Mouse (Mus musculus): ENCODE data around the gene Il11ra2. TPM values are rescaled to one million over a fixed set of nuclear protein-coding genes. Genes with fewer than 3 reads are reported as not detected.
"Not testable (repeated sequence)": the region's sequence is repeated elsewhere in the genome, so short reads cannot be mapped to it uniquely, and the experiment has no call there.

Il11ra2 gene
- total RNA-seq, 1 experiment = not detected

DNA sequence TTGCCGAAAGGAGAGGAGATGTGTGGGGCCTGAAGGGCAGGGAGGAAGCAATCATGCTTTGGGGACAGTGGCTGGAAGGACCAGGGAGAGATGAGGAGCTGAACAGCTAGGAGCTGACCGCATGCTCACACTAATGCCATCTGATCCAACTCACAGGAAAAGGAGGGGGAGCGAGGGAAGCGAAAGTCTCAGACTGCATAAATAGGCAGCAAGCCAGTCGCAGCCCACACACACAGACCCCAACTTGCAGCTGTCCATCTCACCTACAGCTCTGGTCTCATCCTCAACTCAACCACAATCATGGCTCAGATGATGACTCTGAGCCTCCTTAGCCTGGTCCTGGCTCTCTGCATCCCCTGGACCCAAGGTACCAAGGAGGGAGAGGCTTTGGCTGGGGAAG lies 49.8 kb downstream of the Il11ra2 start, which contains the start of gene Gm10591:
Gene Gm10591 (plus strand): TSS at position 301 of the 400 bp plus-strand sequence.
- H3K9me3 ChIP-seq (ENCODE audit: control insufficient read depth, insufficient read depth, low read depth, low read length); H3K27ac ChIP-seq (ENCODE audit: insufficient read depth, low read depth, low read length, poor library complexity, severe bottlenecking): not testable (repeated sequence)

More for the DNA sequence above, 49.8 kb downstream of the Il11ra2 start, which contains the start of gene Gm10591:
- in situ Hi-C loops (cut with MboI; ENCODE audit: low sequenced_read_pairs in 2 of 2, unreplicated experiment in 2 of 2); H3K9ac ChIP-seq (ENCODE audit: insufficient read depth, low read depth, low read length, poor library complexity, severe bottlenecking); H3K4me1 ChIP-seq (ENCODE audit: control insufficient read depth in 2 of 2, insufficient read depth in 2 of 2, low read length in 2 of 2, poor library complexity in 1 of 2); H3K4me3 ChIP-seq (ENCODE audit: insufficient read depth in 1 of 2, low read depth in 1 of 2, low read length in 2 of 2, poor library complexity in 1 of 2, severe bottlenecking in 1 of 2); H3K36me3 ChIP-seq (ENCODE audit: control insufficient read depth, insufficient read depth, low read length, poor library complexity, severe bottlenecking); DNase-seq (ENCODE audit: low read depth, low spot score): not testable (repeated sequence)

Other genes starting within 250 kb of the Il11ra2 start
- not detected in 2 replicates for gene Gm21586, start 222.5 kb downstream of the Il11ra2 start, total RNA-seq (2012; rRNA removed)
- gene Gm2163, start 195.1 kb downstream of the Il11ra2 start, total RNA-seq (2012; rRNA removed) = not detected in 2 replicates
- not detected in 2 replicates for gene Fam205a2, start 133.7 kb downstream of the Il11ra2 start, total RNA-seq (2012; rRNA removed)
- not detected in 2 replicates for gene Gm10591, start 49.7 kb downstream of the Il11ra2 start, total RNA-seq (2012; rRNA removed)
- gene Gm2564, start 32.2 kb downstream of the Il11ra2 start, total RNA-seq (2012; rRNA removed) = not detected in 2 replicates
- gene Ccl27b, start 6.6 kb downstream of the Il11ra2 start, total RNA-seq (2012; rRNA removed) = not detected in 2 replicates
- not detected in 2 replicates for gene 4930578G10Rik, start 73.7 kb upstream of the Il11ra2 start, total RNA-seq (2012; rRNA removed)
- not detected in 2 replicates for gene Ccl19, start 94.7 kb upstream of the Il11ra2 start, total RNA-seq (2012; rRNA removed)
- gene Ccl21a, start 112.1 kb upstream of the Il11ra2 start, total RNA-seq (2012; rRNA removed) = not detected in 2 replicates
- gene Fam205a1, start 192.0 kb upstream of the Il11ra2 start, total RNA-seq (2012; rRNA removed) = 0.04 TPM in 1 of 2 replicates, not detected in the other
- gene Gm12394, start 194.9 kb upstream of the Il11ra2 start, total RNA-seq (2012; rRNA removed) = 0.09 and 0.11 TPM in 2 replicates
- not detected in 2 replicates for gene Fam205c, start 212.3 kb upstream of the Il11ra2 start, total RNA-seq (2012; rRNA removed)

Data from ES-E14 (cell line).